Mouse (Mus musculus) gastrocnemius, postnatal 25 days (tissue): Measurements from ENCODE around the gene Dnm2. TPM values are rescaled to one million over a fixed set of nuclear protein-coding genes. Genes with fewer than 3 reads are reported as not detected.
A peak's percentile ranks its signal among the peaks of the same experiment; 100 is the strongest.

Experiments
- DNase-seq: peaks from one replicate; pipeline ENCODE4 v3.0.0; 2022
- total RNA-seq, 2 experiments: library from RNA; stranded (reverse); gene quantifications; 1 replicate in 1 of 2; 2 replicates in 1 of 2; pipeline ENCODE4 v1.2.3; 2021

Dnm2 gene
- total RNA-seq, 2 experiments from 2014 or later: 39.9 to 41.6 TPM

- DNase-seq: no peak
Observed at GRCm38 (mm10) chr9:21430724-21431123, 6.0 kb downstream of the Dnm2 start.

DNA sequence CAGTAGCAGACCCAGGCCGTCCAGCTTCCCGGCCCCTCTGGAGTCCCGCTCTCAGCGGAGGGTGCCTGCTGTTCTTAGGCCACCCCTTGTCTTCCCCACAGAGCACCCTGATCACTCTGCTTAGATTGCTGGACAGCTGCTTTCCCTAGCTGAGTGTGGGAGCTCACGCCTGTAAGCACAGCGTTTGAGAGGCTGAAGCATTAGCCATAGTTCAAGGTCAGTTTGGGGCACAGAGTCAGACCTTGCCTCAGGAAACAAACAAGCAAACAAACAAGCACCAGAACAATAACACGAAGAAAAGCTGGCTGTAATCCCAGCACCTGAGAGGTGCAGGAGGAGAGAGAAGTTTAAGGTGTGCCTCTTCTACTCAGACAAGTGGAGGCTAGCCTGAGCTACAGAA lies 7.4 kb downstream of the Dnm2 start:
- DNase-seq: no peak

DNA sequence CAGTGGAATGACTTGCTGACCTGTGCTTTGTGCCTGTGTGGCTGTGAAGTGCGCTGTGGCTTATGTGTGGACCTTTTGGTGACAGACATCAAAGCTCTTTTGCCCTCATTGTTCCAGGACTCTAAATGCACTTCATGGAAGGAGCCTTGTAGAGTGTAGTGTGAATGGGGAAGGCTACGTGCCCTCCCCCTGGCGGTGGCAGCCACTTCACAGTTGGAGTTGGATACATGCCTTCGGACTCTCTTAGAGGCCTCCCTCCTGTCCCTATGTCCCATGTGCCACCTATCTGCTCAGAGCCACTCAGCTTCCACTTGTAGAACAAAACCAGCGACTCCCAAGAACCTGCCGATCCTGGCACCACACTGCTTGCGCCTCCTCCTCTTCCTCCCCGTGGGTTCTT lies 9.1 kb downstream of the Dnm2 start:
- DNase-seq: no peak

DNA sequence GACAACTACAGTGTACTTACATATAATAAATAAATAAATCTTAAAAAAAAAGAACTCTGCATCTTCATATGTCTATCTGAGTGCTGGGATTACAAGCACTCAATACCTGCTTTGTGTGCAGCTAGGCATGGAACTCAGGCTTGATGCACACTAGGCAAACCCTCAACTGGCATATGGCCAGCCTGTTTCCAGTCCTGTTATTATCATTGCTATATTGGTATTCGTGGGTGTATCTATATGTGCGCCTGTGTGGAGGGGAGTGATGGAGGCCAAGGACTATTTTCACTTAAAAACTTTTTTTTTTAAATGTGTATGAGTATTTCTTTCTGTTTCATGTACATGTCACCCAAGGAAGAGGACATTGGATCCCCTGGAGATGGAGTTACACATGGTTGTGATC lies 9.7 kb downstream of the Dnm2 start:
- DNase-seq: no peak

DNA sequence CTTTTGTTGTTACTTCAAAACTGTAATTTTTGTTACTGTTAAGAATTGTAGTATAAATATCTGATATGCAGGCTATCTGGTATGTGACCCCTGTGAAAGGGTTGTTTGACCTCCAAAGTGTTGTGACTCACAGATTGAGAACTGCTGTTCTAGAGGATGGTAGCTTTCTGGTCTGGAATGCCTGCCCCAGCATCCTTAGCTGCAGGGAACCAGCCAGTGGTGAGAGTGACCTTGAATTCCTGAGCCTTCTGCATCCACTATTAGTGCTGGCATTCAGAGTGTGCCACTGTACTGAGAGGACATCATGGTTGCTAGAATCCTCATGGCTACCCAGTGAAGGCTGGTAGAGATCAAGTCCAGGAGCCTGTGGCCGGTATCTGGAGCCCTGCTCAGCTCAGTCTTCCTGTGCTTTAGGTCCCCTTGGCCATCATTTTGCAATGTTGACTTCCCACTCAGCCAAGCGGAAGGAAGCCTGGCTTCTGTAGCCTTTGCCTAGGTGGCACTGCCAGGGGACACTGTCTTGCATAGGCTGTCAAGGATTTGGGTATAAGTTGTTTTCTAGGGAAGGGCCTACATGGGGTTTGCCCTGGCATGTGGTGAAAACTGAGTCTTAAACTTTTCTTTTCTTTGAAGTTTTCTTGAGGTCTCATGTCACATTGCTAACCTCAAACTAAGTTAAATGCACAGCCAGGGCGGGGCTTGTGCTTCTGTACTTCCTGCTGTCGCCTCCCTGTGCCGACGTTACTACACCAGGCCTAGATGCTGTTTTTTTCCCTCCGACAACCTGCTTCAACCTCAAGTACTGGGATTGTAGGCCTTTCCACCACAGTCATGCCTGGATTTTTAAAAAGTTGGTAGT lies 11.3 kb downstream of the Dnm2 start:
- no peak for DNase-seq

- DNase-seq: no peak
Observed at GRCm38 (mm10) chr9:21437577-21437976, 12.9 kb downstream of the Dnm2 start.

GRCm38 (mm10) chr9:21438219-21438618 lies 13.5 kb downstream of the Dnm2 start:
- peak; percentile 62 for DNase-seq

DNA sequence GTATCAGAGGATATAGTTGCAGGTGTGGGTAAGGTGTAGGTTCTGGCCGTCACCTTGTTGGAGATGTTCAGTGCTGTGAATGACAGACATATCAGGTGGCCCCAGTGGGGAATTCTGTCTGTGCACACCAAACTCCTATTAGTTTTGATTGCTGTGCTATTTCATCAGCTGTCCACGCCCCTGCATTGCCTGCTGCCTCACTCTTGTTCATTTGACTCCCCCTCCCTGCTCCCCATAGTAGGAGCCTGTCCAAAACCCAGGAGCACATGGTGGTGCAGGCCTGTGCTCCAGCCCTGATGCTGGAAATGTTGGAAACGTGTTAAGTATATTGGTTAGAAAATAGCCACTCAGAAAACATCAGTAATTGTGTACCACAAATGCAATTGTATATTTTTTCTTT lies 14.7 kb downstream of the Dnm2 start:
- no peak for DNase-seq

DNA sequence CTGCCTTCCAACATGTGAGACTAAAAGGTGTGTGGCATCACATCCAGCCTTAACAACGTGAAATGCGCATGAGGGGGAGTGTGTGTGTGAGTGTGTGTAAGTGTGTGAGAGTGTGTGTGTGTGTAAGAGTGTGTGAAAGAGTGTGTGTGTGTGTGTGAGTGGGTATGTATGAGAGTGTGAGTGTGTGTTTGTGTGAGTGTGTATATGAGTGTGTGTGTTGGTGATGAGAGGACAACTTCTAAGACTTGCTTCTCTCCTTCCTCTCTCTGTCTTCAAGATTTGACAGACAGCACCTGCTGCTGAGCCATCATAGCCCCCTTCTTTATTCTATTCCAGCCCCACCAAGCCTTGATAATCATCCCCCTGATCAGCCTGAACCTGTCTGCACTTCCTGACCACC lies 15.2 kb downstream of the Dnm2 start:
- DNase-seq: no peak

- DNase-seq: no peak
Observed at GRCm38 (mm10) chr9:21440387-21440786, 15.7 kb downstream of the Dnm2 start.

- no peak for DNase-seq
Observed at GRCm38 (mm10) chr9:21443853-21444252, 19.1 kb downstream of the Dnm2 start.

DNA sequence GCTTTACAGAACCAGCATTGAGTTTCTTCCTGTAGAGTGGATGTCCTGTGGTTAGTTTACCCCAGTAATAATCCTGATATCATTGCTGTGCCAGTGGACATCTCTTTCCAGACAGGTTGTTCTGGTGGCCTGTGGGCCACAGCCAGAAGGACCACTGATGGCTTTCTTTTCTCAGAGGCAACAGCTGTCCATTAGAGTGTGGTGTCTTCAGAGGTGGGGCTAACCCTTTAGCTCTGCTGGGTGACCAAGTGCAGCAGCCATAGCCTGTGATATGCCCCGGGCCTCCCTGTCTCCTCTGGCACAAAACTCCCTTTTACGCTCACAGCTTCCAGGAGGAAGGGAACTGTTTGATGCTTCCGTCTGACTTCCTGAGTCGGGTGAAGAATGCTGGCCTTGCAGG lies 19.9 kb downstream of the Dnm2 start:
- no peak for DNase-seq

GRCm38 (mm10) chr9:21445081-21445744 lies 20.5 kb downstream of the Dnm2 start:
- DNase-seq: no peak

GRCm38 (mm10) chr9:21447778-21448177 lies 23.1 kb downstream of the Dnm2 start:
- no peak for DNase-seq

DNA sequence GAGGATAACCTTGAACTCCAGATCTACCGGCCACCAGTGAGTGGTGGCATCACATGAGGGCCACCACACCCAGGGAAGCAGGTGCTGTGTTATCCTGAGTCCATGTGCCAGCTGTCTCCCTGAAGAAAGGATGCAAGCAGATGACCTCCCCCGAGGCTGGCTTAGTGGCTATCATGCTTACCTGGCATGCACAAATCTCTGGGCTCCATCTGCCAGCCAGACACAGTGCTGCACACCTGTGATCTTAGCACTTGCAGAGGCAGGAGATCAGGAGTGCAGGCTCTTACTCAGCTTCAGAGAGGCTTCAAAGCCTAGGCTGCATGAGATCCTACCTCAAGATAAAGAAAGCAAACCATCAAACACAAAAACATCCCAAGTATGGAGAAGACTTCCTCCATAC lies 25.0 kb downstream of the Dnm2 start:
- DNase-seq: no peak

DNA sequence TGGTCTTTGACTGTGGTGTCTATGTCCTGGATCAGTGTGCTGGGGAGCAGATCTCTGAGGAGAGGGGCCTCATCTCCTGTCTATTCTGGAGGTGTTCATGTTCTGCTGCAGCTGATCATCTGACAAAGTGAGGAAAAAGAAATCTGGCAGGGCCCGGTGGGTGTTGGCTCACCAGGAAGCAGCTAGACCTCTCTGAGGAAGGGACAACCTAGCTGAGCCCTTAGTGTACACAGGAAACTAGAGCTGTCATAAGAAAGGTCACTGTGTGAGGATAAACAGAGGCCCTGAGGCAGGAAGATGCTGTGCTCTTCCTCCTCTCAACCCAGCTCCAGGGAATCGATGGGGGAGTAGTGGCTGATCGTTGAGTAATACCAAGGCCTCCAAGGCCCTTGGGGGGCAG lies 25.6 kb downstream of the Dnm2 start:
- DNase-seq: no peak

GRCm38 (mm10) chr9:21451391-21451790 lies 26.7 kb downstream of the Dnm2 start:
- no peak for DNase-seq

DNA sequence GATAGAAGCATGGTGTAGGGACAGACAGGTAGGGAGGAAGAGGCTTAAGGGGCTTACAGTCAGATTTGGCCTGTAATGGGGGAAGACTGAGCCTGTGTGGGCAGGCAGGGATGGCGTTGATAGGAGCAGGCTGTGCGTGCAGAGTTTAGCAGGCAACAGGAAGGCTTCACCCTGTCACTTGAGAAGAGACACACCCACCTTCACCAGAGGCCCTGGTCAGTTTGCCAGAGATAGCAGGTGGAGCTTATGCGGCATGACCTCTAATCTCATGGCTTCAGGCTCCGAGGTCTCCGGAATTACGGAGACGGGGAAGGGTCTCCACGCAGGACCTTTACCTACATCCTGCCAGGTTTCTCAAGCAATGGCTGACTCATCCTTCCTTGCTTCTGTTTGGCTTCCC lies 27.2 kb downstream of the Dnm2 start:
- DNase-seq: peak; percentile 51

GRCm38 (mm10) chr9:21453003-21453402 lies 28.3 kb downstream of the Dnm2 start:
- no peak for DNase-seq

- no peak for DNase-seq
Observed at GRCm38 (mm10) chr9:21453459-21453858, 28.8 kb downstream of the Dnm2 start.

- DNase-seq: no peak
Observed at GRCm38 (mm10) chr9:21454556-21454955, 29.8 kb downstream of the Dnm2 start.

GRCm38 (mm10) chr9:21455103-21455770 lies 30.5 kb downstream of the Dnm2 start:
- no peak for DNase-seq

DNA sequence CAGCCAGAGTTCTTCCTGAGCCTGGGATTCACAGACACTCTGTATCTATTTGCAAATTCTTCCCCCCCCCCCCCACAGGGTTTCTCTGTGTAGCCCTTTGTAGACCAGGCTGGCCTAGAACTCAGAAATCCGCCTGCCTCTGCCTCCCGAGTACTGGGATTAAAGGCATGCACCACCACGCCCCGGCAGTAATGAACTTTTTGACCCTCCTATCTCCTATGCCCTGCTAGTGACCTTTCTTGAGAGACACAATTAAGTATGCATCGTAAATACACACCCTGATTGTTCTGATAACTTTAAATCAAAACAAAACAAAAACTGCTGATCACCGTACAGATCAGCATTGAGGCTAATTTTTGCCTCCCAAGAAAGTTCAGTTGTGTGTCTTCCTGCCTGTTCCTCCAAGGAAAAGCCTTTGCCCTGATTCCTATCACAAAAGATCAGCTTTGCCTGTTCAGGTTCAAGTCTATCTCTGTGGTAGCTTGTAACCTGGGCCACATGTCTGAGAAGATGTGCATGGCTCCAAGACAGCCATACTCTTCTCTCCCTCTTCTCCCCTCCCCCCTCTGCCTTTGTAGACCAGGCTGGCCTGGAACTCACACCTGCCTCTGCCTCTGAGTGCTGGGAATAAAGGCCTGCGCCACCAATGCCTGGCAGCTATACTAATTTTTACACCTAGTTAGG lies 31.7 kb downstream of the Dnm2 start:
- no peak for DNase-seq
